Mouse (Mus musculus): Measurements from ENCODE around the gene Brat1. TPM values are rescaled to one million over a fixed set of nuclear protein-coding genes. Genes with fewer than 3 reads are reported as not detected.

Gene Brat1
- 0.31 and 0.34 TPM in 2 replicates for polyA plus RNA-seq (2012)

GRCm38 (mm10) chr5:140704378-140705251, at the start of gene Brat1:
Gene Brat1 (plus strand): TSS chr5:140705011.
- peaks cover 7% of the 10 kb centered on the region for H3K9me3 ChIP-seq (ENCODE audit: control insufficient read depth, low read length)
- H3K4me3 ChIP-seq (replicated peaks) = peak within 1 kb of the TSS; percentile 77
- peaks cover 60% of the 10 kb centered on the region for H3K4me1 ChIP-seq (ENCODE audit: control insufficient read depth)
- peaks cover 14% of the 10 kb centered on the region for H3K27me3 ChIP-seq (ENCODE audit: control insufficient read depth)
- TF ChIP-seq TAL1 (IDR thresholded peaks at IDR 0.05; ENCODE audit: low read length) = no peak
- no peak for TF ChIP-seq GATA1 (IDR thresholded peaks at IDR 0.05; ENCODE audit: low read length)
- peaks cover 11% of the 10 kb centered on the region for H3K36me3 ChIP-seq (ENCODE audit: control insufficient read depth)

GRCm38 (mm10) chr5:140659607-140660272, 45.1 kb upstream of the Brat1 start:
- peaks cover 8% of the 10 kb centered on the region for H3K4me1 ChIP-seq (ENCODE audit: control insufficient read depth)
- TF ChIP-seq TAL1 (IDR thresholded peaks at IDR 0.05; ENCODE audit: low read length) = no peak
- no peak for TF ChIP-seq GATA1 (IDR thresholded peaks at IDR 0.05; ENCODE audit: low read length)
- no peak overlapping the region for H3K4me3 ChIP-seq (replicated peaks)
- no peaks in the 10 kb centered on the region for H3K9me3 ChIP-seq (ENCODE audit: control insufficient read depth, low read length)
- no peaks in the 10 kb centered on the region for H3K36me3 ChIP-seq (ENCODE audit: control insufficient read depth)
- H3K27me3 ChIP-seq (ENCODE audit: control insufficient read depth) = peaks cover 5% of the 10 kb centered on the region; the same call in 1 of the 2 replicates

GRCm38 (mm10) chr5:140660398-140660797, 44.4 kb upstream of the Brat1 start:
- TF ChIP-seq GATA1 (IDR thresholded peaks at IDR 0.05; ENCODE audit: low read length) = no peak
- TF ChIP-seq TAL1 (IDR thresholded peaks at IDR 0.05; ENCODE audit: low read length) = no peak
- H3K4me1 ChIP-seq (ENCODE audit: control insufficient read depth) = peaks cover 8% of the 10 kb centered on the region
- H3K4me3 ChIP-seq (replicated peaks) = no peak overlapping the region
- no peaks in the 10 kb centered on the region for H3K36me3 ChIP-seq (ENCODE audit: control insufficient read depth)
- no peaks in the 10 kb centered on the region for H3K9me3 ChIP-seq (ENCODE audit: control insufficient read depth, low read length)
- peaks cover 5% of the 10 kb centered on the region; the same call in 1 of the 2 replicates for H3K27me3 ChIP-seq (ENCODE audit: control insufficient read depth)

- peaks cover 8% of the 10 kb centered on the region for H3K4me1 ChIP-seq (ENCODE audit: control insufficient read depth)
- TF ChIP-seq TAL1 (IDR thresholded peaks at IDR 0.05; ENCODE audit: low read length) (no peak), GATA1 (IDR thresholded peaks at IDR 0.05; ENCODE audit: low read length) (no peak)
- peaks cover 5% of the 10 kb centered on the region; the same call in 1 of the 2 replicates for H3K27me3 ChIP-seq (ENCODE audit: control insufficient read depth)
These were observed 43.4 kb upstream of the Brat1 start for GRCm38 (mm10) chr5:140661427-140661826.

GRCm38 (mm10) chr5:140661875-140662643, 42.8 kb upstream of the Brat1 start:
- Histone ChIP-seq H3K4me1 (ENCODE audit: control insufficient read depth) (peaks cover 8% of the 10 kb centered on the region), H3K36me3 (ENCODE audit: control insufficient read depth) (no peaks in the 10 kb centered on the region; the same call in 1 of the 2 replicates), H3K4me3 (replicated peaks) (no peak overlapping the region), H3K27me3 (ENCODE audit: control insufficient read depth) (peaks cover 5% of the 10 kb centered on the region; the same call in 1 of the 2 replicates), H3K9me3 (ENCODE audit: control insufficient read depth, low read length) (no peaks in the 10 kb centered on the region)
- TF ChIP-seq TAL1 (IDR thresholded peaks at IDR 0.05; ENCODE audit: low read length) = no peak
- no peak for TF ChIP-seq GATA1 (IDR thresholded peaks at IDR 0.05; ENCODE audit: low read length)

More at GRCm38 (mm10) chr5:140661427-140661826, 43.4 kb upstream of the Brat1 start:
- Histone ChIP-seq H3K9me3 (ENCODE audit: control insufficient read depth, low read length) (no peaks in the 10 kb centered on the region), H3K36me3 (ENCODE audit: control insufficient read depth) (no peaks in the 10 kb centered on the region; the same call in 1 of the 2 replicates), H3K4me3 (replicated peaks) (no peak overlapping the region)

- TF ChIP-seq GATA1 (IDR thresholded peaks at IDR 0.05; ENCODE audit: low read length) (no peak), TAL1 (IDR thresholded peaks at IDR 0.05; ENCODE audit: low read length) (no peak)
- no peaks in the 10 kb centered on the region; the same call in 1 of the 2 replicates for H3K36me3 ChIP-seq (ENCODE audit: control insufficient read depth)
- H3K4me1 ChIP-seq (ENCODE audit: control insufficient read depth) = peaks cover 11% of the 10 kb centered on the region
- H3K4me3 ChIP-seq (replicated peaks) = no peak overlapping the region
- no peaks in the 10 kb centered on the region for H3K9me3 ChIP-seq (ENCODE audit: control insufficient read depth, low read length)
- peaks cover 5% of the 10 kb centered on the region; the same call in 1 of the 2 replicates for H3K27me3 ChIP-seq (ENCODE audit: control insufficient read depth)
These were observed 41.8 kb upstream of the Brat1 start for GRCm38 (mm10) chr5:140662741-140663592.

GRCm38 (mm10) chr5:140663621-140664180, 41.1 kb upstream of the Brat1 start:
- peaks cover 2% of the 10 kb centered on the region for H3K9me3 ChIP-seq (ENCODE audit: control insufficient read depth, low read length)
- no peak for TF ChIP-seq TAL1 (IDR thresholded peaks at IDR 0.05; ENCODE audit: low read length)
- no peak for TF ChIP-seq GATA1 (IDR thresholded peaks at IDR 0.05; ENCODE audit: low read length)
- peaks cover under 1% of the 10 kb centered on the region for H3K36me3 ChIP-seq (ENCODE audit: control insufficient read depth)
- H3K4me1 ChIP-seq (ENCODE audit: control insufficient read depth) = peaks cover 11% of the 10 kb centered on the region
- H3K4me3 ChIP-seq (replicated peaks) = no peak overlapping the region
- H3K27me3 ChIP-seq (ENCODE audit: control insufficient read depth) = peaks cover 5% of the 10 kb centered on the region; the same call in 1 of the 2 replicates
